ENCODE assay signal across 10 mouse cellular contexts in the genomic region with DNA sequence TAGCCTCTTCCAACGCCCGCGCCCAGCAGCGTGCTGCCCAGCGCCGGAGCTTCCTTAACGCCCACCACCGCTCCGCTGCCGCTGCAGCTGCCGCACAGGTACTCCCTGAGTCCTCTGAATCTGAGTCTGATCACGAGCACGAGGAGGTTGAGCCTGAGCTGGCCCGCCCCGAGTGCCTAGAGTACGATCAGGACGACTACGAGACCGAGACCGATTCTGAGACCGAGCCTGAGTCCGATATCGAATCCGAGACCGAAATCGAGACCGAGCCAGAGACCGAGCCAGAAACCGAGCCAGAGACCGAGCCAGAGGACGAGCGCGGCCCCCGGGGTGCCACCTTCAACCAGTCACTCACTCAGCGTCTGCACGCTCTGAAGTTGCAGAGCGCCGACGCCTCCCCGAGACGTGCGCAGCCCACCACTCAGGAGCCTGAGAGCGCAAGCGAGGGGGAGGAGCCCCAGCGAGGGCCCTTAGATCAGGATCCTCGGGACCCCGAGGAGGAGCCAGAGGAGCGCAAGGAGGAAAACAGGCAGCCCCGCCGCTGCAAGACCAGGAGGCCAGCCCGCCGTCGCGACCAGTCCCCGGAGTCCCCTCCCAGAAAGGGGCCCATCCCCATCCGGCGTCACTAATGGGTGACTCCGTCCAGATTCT. TPM values are rescaled to one million over a fixed set of nuclear protein-coding genes. Genes with fewer than 3 reads are reported as not detected.
DNase-seq lines count a peak whose midpoint lies in the region; ATAC-seq and TF ChIP-seq lines count a peak whose summit lies in the region.
"Had no signal": no experiment of that assay in that cellular context is flagged by ENCODE, and none has a peak within 500 bp of the region (broad histone marks: within the 10 kb centered on the region; RNA-seq: fewer than 3 reads in every experiment).

No protein-coding gene starts in this region.

- no peak for TF ChIP-seq CTCF in heart, postnatal 0 days (IDR thresholded peaks at IDR 0.05; ENCODE audit: low read depth)

- DNase-seq in adrenal gland, postnatal 10 days = peak; percentile 16
- DNase-seq in adrenal gland, postnatal 4 days (ENCODE audit: low spot score in 2 of 2) = no peak
- no peak for DNase-seq in ES-E14 (ENCODE audit: low read depth, low spot score)
- DNase-seq in heart, postnatal 0 days (ENCODE audit: low spot score) = no peak
- DNase-seq in mesoderm, embryonic 11.5 days (ENCODE audit: low read depth, low spot score) = peak; percentile 54
- no peak for DNase-seq in urinary bladder, postnatal 36 days (ENCODE audit: low spot score in 2 of 2)
- DNase-seq in right cerebral cortex, postnatal 36 days (ENCODE audit: low spot score in 2 of 2) = no peak
- no peak for DNase-seq in kidney, postnatal 36 days
- DNase-seq: adrenal gland, postnatal 25 days had no signal

- H3K4me3 ChIP-seq in ES-E14 (ENCODE audit: insufficient read depth in 1 of 2, low read depth in 1 of 2, low read length in 2 of 2, poor library complexity in 1 of 2, severe bottlenecking in 1 of 2) = peak overlapping the region; percentile 50 to 81
- peak overlapping the region; percentile 29 for H3K4me3 ChIP-seq in heart, postnatal 0 days (ENCODE audit: low read depth, low read length)
- H3K4me3 ChIP-seq: megakaryocyte, embryonic 14.5 days had no signal

- peak overlapping the region; percentile 86 for H3K9ac ChIP-seq in ES-E14 (ENCODE audit: insufficient read depth, low read depth, low read length, poor library complexity, severe bottlenecking)
- H3K9ac ChIP-seq in heart, postnatal 0 days (replicated peaks; ENCODE audit: low read depth, low read length) = no peak overlapping the region

- no peaks in the 10 kb centered on the region for H3K9me3 ChIP-seq in ES-E14 (ENCODE audit: control insufficient read depth, insufficient read depth, low read depth, low read length)
- peaks cover 4% of the 10 kb centered on the region; the same call in 1 of the 2 replicates for H3K9me3 ChIP-seq in heart, postnatal 0 days (replicated peaks; ENCODE audit: control insufficient read depth, low read length)

- WGBS in heart, postnatal 0 days = 37% methylated on average over 57 of the region's 58 CpGs

- peak overlapping the region; percentile 37; the same call in 1 of the 2 replicates for H3K27ac ChIP-seq in ES-E14 (ENCODE audit: insufficient read depth, low read depth, low read length, poor library complexity, severe bottlenecking)
- H3K27ac ChIP-seq in heart, postnatal 0 days (ENCODE audit: low read depth) = no peak overlapping the region

- H3K36me3 ChIP-seq in ES-E14 (ENCODE audit: control insufficient read depth, insufficient read depth, low read length, poor library complexity, severe bottlenecking) = peaks cover 47% of the 10 kb centered on the region
- H3K36me3 ChIP-seq in heart, postnatal 0 days (replicated peaks; ENCODE audit: control insufficient read depth, insufficient read depth, low read length) = peaks cover 43% of the 10 kb centered on the region

- TF ChIP-seq EP300 in heart, postnatal 0 days (IDR thresholded peaks at IDR 0.05; ENCODE audit: low read depth) = no peak

- peak overlapping the region; percentile 34 for H3K4me2 ChIP-seq in heart, postnatal 0 days (ENCODE audit: low read depth, low read length)

- H3K4me1 ChIP-seq in ES-E14 (ENCODE audit: control insufficient read depth in 2 of 2, insufficient read depth in 2 of 2, low read length in 2 of 2, poor library complexity in 1 of 2) = peaks cover 4 to 14% of the 10 kb centered on the region in 2 experiments; a peak in 3 of 4 replicates
- no peaks in the 10 kb centered on the region for H3K4me1 ChIP-seq in heart, postnatal 0 days (ENCODE audit: control insufficient read depth, insufficient read depth)

- ATAC-seq in heart, postnatal 0 days (ENCODE audit: insufficient read depth, low read depth) = no peak

- peaks cover 53% of the 10 kb centered on the region for H3K27me3 ChIP-seq in heart, postnatal 0 days (ENCODE audit: control insufficient read depth, insufficient read depth, low read length)

- in situ Hi-C loops in ES-E14 (cut with MboI; ENCODE audit: low sequenced_read_pairs in 2 of 2, unreplicated experiment in 2 of 2) = loop anchor here in 1 of 2 experiments (5.0 to 25.0 kb wide), 2 partner anchors 473 to 698 kb away; partner anchors contain the start of gene Ankrd60

TF ChIP-seq in ES-E14, 5 proteins besides CTCF, POLR2A, EP300 and RAD21:
- TF ChIP-seq MAFK (IDR thresholded peaks at IDR 0.05; ENCODE audit: insufficient read depth, low read depth, low read length) (no peak), CHD2 (IDR thresholded peaks at IDR 0.05; ENCODE audit: low read depth, low read length) (no peak), ZC3H11A (IDR thresholded peaks at IDR 0.05; ENCODE audit: borderline replicate concordance, low read depth, low read length) (no peak), HCFC1 (IDR thresholded peaks at IDR 0.05; ENCODE audit: borderline replicate concordance, insufficient read depth, low read length) (no peak), ZNF384 (IDR thresholded peaks at IDR 0.05; ENCODE audit: low read depth, low read length) (no peak)

RNA-seq across cellular contexts. Expression of gene Gnas, which starts 0.8 kb away (rescaled TPM):
- total RNA-seq in adrenal gland, postnatal 10 days (2021) = 1,000 to 10,000 TPM; 5,524 to 6,088 TPM
- 1,000 to 10,000 TPM; 3,043 to 3,192 TPM for total RNA-seq in adrenal gland, postnatal 4 days (2021)
- total RNA-seq in ES-E14 (2012; rRNA removed) = 196 and 202 TPM in 2 replicates
- 1,131 and 1,208 TPM in 2 replicates for total RNA-seq in heart, postnatal 0 days (2014; rRNA removed; ENCODE audit: low replicate concordance)
- polyA plus RNA-seq in heart, postnatal 0 days (2015; fragmentation: Nextera tagmentation; extraction: Ambion mirVana) = 1,263 and 1,283 TPM in 2 replicates

Comparison
In these comparisons a context has a peak if more than half of its experiments do, and no peak if none do; other contexts are left out.
1. DNase-seq: peak in adrenal gland, postnatal 10 days (single experiment) and mesoderm, embryonic 11.5 days (single experiment); none in adrenal gland, postnatal 4 days (0 of 2), ES-E14 (single experiment), heart, postnatal 0 days (single experiment), urinary bladder, postnatal 36 days (0 of 2), right cerebral cortex, postnatal 36 days (0 of 2) and kidney, postnatal 36 days (0 of 2).